Mouse (Mus musculus): ENCODE results near the gene Hist1h4b. TPM values are rescaled to one million over a fixed set of nuclear protein-coding genes. Genes with fewer than 3 reads are reported as not detected.
"Not testable (repeated sequence)": the region's sequence is repeated elsewhere in the genome, so short reads cannot be mapped to it uniquely, and the experiment has no call there.

The Hist1h4b gene
- total and polyA plus RNA-seq, 2 experiments from 2014 or later: 1.8 to 254 TPM

DNA sequence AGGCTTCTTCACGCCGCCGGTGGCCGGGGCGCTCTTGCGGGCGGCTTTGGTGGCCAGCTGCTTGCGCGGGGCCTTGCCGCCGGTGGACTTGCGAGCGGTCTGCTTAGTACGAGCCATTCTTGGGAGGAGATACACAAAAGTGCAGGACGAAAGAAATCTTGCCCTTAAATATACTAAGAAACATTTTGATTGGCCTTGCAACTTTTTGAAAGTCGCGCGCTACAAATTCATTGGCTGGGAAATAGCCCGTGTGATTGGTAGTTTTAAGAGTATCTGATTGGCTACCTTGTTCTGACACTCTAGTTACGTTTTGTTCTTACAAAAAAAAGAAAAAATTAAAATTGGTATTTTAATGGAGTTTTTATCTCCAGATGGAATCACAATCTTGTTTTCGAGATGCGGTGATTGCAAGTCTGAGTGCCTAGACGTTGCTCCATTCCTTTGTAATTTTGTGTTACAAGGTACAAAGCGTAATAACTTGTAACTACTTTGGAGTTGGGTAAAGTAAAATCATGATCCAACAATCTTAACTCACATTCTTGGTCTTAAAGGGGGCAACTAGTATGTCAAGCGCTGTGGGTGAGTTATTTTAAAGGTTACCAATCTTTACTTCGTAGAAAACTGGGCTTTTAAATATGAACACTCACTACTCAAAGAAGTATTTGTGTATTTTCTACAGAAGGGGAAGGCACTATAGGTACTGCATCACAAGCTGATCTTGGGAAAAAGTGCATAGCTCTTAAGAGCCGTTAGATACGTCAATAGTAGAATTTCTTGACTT, 11.2 kb upstream of the Hist1h4b start, which contains the start of gene Hist1h3c:
Gene Hist1h3c (minus strand): TSS at position 222 of the 781 bp plus-strand sequence.
- peak; percentile 73 for ATAC-seq

DNA sequence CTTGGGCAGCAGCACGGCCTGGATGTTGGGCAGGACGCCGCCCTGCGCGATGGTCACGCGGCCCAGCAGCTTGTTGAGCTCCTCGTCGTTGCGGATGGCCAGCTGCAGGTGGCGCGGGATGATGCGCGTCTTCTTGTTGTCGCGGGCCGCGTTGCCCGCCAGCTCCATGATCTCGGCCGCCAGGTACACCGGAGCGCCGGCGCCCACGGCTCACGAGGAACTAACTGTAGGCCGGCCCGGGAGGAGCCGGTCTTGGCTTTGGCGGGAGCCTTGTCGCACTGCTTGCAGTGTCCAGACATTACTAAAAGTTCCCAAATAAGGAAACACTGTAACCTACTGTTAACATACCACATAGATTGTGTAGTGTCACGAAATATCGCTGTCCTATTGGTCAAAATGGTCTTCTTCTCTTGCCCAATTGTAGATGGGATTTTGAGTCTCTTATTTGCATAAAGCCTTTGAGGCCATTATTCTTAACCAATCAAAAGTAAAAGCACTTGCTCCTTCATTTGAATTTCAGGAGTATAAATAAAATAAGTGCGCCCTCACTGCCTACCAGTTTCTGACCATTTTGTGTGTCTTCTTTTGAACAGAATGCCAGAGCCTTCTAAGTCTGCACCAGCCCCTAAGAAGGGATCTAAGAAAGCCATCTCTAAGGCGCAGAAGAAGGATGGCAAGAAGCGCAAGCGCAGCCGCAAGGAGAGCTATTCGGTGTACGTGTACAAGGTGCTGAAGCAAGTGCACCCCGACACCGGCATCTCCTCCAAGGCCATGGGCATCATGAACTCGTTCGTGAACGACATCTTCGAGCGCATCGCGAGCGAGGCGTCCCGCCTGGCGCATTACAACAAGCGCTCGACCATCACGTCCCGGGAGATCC, 10.4 kb upstream of the Hist1h4b start, which contains the start of gene Hist1h2bb:
Gene Hist1h2bb (plus strand): TSS at position 534 of the 880 bp plus-strand sequence.
- ATAC-seq: peak; percentile 93
- under 1% methylated on average over 36 of the region's 58 CpGs for WGBS
- TF ChIP-seq CTCF (IDR thresholded peaks at IDR 0.05; ENCODE audit: low read depth): peak; percentile 21; the same call in 1 of the 2 replicates
- H3K9ac ChIP-seq: peak within 1 kb of the TSS; percentile 50
- peak within 1 kb of the TSS; percentile 78 for H3K4me2 ChIP-seq (ENCODE audit: low read depth)
- H3K27me3 ChIP-seq (ENCODE audit: insufficient read depth, low read length); H3K9me3 ChIP-seq (ENCODE audit: low read length); H3K4me1 ChIP-seq (ENCODE audit: insufficient read depth); H3K36me3 ChIP-seq (ENCODE audit: insufficient read depth): not testable (repeated sequence)
- DNase-seq: peak; percentile 87
- peak within 1 kb of the TSS; percentile 41 for H3K4me3 ChIP-seq (ENCODE audit: low read depth, low read length)
- H3K27ac ChIP-seq (ENCODE audit: low read depth, low read length): peak within 1 kb of the TSS; percentile 94

More for the DNA sequence above, 11.2 kb upstream of the Hist1h4b start, which contains the start of gene Hist1h3c:
- Histone ChIP-seq H3K4me2 (ENCODE audit: low read depth) (peak within 1 kb of the TSS; percentile 78), H3K4me3 (ENCODE audit: low read depth, low read length) (peak within 1 kb of the TSS; percentile 41), H3K36me3 (ENCODE audit: insufficient read depth) (no peaks in the 10 kb centered on the region), H3K9ac (peak within 1 kb of the TSS; percentile 50), H3K27me3 (ENCODE audit: insufficient read depth, low read length) (no peaks in the 10 kb centered on the region), H3K9me3 (ENCODE audit: low read length) (no peaks in the 10 kb centered on the region), H3K4me1 (ENCODE audit: insufficient read depth) (peaks cover under 1% of the 10 kb centered on the region; the same call in 1 of the 2 replicates), H3K27ac (ENCODE audit: low read depth, low read length) (peak within 1 kb of the TSS; percentile 94)
- TF ChIP-seq CTCF (IDR thresholded peaks at IDR 0.05; ENCODE audit: low read depth): no peak
- 1% methylated on average over 22 of the region's 28 CpGs for WGBS
- DNase-seq: peak; percentile 95

DNA sequence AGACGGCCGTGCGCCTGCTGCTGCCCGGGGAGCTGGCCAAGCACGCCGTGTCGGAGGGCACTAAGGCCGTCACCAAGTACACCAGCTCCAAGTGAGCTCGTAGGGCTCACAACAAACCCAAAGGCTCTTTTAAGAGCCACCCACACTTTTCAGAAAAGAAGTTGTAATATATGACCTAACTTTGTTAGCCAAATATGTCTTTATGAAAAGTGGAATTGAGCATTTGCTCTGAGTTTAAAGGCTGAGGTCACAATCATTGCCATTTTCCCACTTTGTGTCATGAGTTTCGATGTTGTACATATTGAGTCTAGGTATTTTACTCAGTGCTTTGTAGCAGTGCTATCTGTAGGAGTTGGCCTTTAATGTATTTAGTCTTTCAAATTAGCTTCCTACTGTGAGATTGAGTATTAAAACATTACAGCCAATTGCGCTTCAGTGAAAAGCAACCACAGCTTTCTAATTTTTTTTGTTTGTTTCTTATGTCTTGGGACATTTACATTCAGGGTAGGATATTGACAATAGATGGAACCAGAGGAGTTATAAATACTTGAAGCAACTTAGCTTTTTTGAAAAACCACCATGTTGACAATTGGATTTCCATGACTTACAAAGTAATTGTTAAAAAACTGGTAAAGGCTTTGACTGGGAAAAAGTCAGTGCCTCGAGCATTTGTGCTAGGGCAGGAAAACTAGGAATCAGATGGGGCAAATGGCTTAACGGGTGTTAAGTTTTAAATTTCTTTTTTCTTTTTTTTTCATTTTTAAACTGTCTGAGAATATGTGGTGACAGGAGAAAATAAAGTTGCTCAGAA, 9.5 kb upstream of the Hist1h4b start:
- Histone ChIP-seq H3K27ac (ENCODE audit: low read depth, low read length) (peak overlapping the region; percentile 94), H3K4me2 (ENCODE audit: low read depth) (peak overlapping the region; percentile 78), H3K4me1 (ENCODE audit: insufficient read depth) (no peaks in the 10 kb centered on the region), H3K27me3 (ENCODE audit: insufficient read depth, low read length) (no peaks in the 10 kb centered on the region), H3K36me3 (ENCODE audit: insufficient read depth) (no peaks in the 10 kb centered on the region), H3K4me3 (ENCODE audit: low read depth, low read length) (peak overlapping the region; percentile 41), H3K9ac (peak overlapping the region; percentile 42), H3K9me3 (ENCODE audit: low read length) (no peaks in the 10 kb centered on the region)
- no peak for TF ChIP-seq CTCF (IDR thresholded peaks at IDR 0.05; ENCODE audit: low read depth)
- peak; percentile 11 for DNase-seq
- WGBS: 1% methylated on average over 9 of the region's 13 CpGs
- ATAC-seq: no peak; the same call in 1 of the 2 replicates

DNA sequence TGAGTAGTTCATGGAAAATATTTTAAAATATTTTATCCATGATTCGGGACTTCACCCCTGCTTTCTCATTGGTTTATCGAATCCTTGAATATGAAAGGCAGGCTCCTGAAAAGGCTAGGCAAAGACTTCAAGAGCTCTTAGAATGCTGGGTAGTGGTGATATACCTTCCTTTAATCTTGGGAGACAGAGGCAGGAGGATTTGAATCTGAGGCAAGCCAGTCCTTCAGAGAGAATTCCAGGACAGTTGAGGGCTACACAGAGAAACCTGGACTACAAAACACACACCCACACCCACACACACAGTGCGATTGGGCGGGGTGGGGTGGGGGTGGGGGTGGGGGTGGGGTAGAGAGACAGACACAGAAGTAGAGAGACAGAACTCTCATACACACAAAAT, 8.9 kb upstream of the Hist1h4b start:
- ATAC-seq (no peak), DNase-seq (no peak)
- no peaks in the 10 kb centered on the region for H3K36me3 ChIP-seq (ENCODE audit: insufficient read depth)
- H3K27me3 ChIP-seq (ENCODE audit: insufficient read depth, low read length): no peaks in the 10 kb centered on the region
- H3K4me1 ChIP-seq (ENCODE audit: insufficient read depth): no peaks in the 10 kb centered on the region
- under 1% methylated on average over 4 of the region's 4 CpGs for WGBS
- no peak overlapping the region for H3K9ac ChIP-seq
- no peak overlapping the region for H3K27ac ChIP-seq (ENCODE audit: low read depth, low read length)
- H3K4me2 ChIP-seq (ENCODE audit: low read depth): no peak overlapping the region
- H3K9me3 ChIP-seq (ENCODE audit: low read length): no peaks in the 10 kb centered on the region
- no peak overlapping the region for H3K4me3 ChIP-seq (ENCODE audit: low read depth, low read length)
- TF ChIP-seq CTCF (IDR thresholded peaks at IDR 0.05; ENCODE audit: low read depth): no peak

DNA sequence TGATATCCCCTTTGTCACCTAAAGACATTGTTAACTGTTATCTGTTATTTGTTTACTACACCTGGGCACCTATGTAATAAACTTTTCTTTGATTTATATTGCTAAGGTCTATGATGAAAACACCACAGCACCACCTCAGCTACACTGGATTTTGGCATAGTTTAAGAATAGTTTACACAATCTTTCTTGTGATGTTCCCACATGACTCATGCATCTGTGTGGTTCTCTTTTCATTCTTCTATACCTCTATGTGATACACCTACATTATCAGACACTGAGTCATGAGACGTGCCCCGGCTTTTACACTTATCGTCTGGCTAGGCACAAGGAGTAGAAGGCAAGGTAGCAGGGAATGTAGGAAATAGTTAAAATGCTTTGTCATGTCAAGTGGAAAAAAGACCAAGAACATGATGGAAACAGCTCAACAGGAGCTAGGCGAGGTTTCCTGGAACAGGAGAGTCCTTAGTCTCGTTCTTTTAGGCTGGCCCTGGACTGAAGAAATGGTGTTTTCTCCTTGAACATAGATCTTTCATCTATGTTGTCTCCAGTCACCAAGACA, 7.2 kb upstream of the Hist1h4b start:
- 95% methylated on average over 5 of the region's 5 CpGs for WGBS
- no peaks in the 10 kb centered on the region for H3K4me1 ChIP-seq (ENCODE audit: insufficient read depth)
- H3K4me3 ChIP-seq (ENCODE audit: low read depth, low read length): no peak overlapping the region
- H3K27me3 ChIP-seq (ENCODE audit: insufficient read depth, low read length): no peaks in the 10 kb centered on the region
- TF ChIP-seq CTCF (IDR thresholded peaks at IDR 0.05; ENCODE audit: low read depth): no peak
- no peak overlapping the region for H3K4me2 ChIP-seq (ENCODE audit: low read depth)
- no peaks in the 10 kb centered on the region for H3K9me3 ChIP-seq (ENCODE audit: low read length)
- no peak overlapping the region for H3K9ac ChIP-seq
- DNase-seq: no peak
- ATAC-seq: no peak
- peak overlapping the region; percentile 69 for H3K27ac ChIP-seq (ENCODE audit: low read depth, low read length)
- H3K36me3 ChIP-seq (ENCODE audit: insufficient read depth): no peaks in the 10 kb centered on the region

All from forebrain, postnatal 0 days (tissue).